Mouse (Mus musculus) limb, embryonic 15.5 days (tissue): ENCODE measurements around the gene Zbtb18. TPM values are rescaled to one million over a fixed set of nuclear protein-coding genes. Genes with fewer than 3 reads are reported as not detected.

ENCODE experiments used
- ATAC-seq: fragments of 200-750 bp; cut with Nextera tagmentation; 2 replicates; pipeline ENCODE4 v1.8.0; 2017; ENCODE audit warnings: low read depth, moderate TSS enrichment; ENCODE audit not compliant: insufficient number of reproducible peaks, low FRiP score, low TSS enrichment
- H3K27ac ChIP-seq: fragments of 300-500 bp; sonication (generic); 2 replicates; pipeline ENCODE4 v1.5.1; 2015; ENCODE audit warnings: moderate library complexity, mild to moderate bottlenecking, inconsistent platforms
- H3K27me3 ChIP-seq: fragments of 300-500 bp; sonication (generic); 2 replicates; pipeline ENCODE4 v1.6.1; 2015; ENCODE audit warnings: inconsistent platforms
- H3K36me3 ChIP-seq: fragments of 300-500 bp; sonication (generic); 2 replicates; pipeline ENCODE4 v1.6.1; 2015; ENCODE audit warnings: inconsistent platforms
- H3K4me1 ChIP-seq: fragments of 300-500 bp; sonication (generic); 2 replicates; pipeline ENCODE4 v1.6.1; 2015; ENCODE audit warnings: inconsistent platforms
- H3K4me2 ChIP-seq: fragments of 300-500 bp; sonication (generic); 2 replicates; pipeline ENCODE4 v1.6.1; 2015; ENCODE audit warnings: mild to moderate bottlenecking, inconsistent platforms
- H3K4me3 ChIP-seq: fragments of 300-500 bp; sonication (generic); 2 replicates; pipeline ENCODE4 v1.5.1; 2015; ENCODE audit warnings: mild to moderate bottlenecking, inconsistent platforms
- H3K9ac ChIP-seq: fragments of 300-500 bp; sonication (generic); 2 replicates; pipeline ENCODE4 v1.6.1; 2015; ENCODE audit warnings: inconsistent platforms
- H3K9me3 ChIP-seq: fragments of 300-500 bp; sonication (generic); 2 replicates; pipeline ENCODE4 v1.6.1; 2016; ENCODE audit warnings: inconsistent platforms
- WGBS: fragments of 180-500 bp; shearing (Covaris S2); methylation state at CpG from one replicate; pipeline ENCODE4 v1.1.7; 2015; 5-methylcytosine and 5-hydroxymethylcytosine counted together
- polyA plus RNA-seq: library from polyadenylated mRNA; unstranded; fragments of >200 nt; fragmentation: Nextera tagmentation; extraction: Ambion mirVana; gene quantifications from 2 replicates; pipeline ENCODE4 v1.2.1, GENCODE M21; 2015

Zbtb18 gene
- polyA plus RNA-seq, result 1.8 and 3.5 TPM in 2 replicates

DNA sequence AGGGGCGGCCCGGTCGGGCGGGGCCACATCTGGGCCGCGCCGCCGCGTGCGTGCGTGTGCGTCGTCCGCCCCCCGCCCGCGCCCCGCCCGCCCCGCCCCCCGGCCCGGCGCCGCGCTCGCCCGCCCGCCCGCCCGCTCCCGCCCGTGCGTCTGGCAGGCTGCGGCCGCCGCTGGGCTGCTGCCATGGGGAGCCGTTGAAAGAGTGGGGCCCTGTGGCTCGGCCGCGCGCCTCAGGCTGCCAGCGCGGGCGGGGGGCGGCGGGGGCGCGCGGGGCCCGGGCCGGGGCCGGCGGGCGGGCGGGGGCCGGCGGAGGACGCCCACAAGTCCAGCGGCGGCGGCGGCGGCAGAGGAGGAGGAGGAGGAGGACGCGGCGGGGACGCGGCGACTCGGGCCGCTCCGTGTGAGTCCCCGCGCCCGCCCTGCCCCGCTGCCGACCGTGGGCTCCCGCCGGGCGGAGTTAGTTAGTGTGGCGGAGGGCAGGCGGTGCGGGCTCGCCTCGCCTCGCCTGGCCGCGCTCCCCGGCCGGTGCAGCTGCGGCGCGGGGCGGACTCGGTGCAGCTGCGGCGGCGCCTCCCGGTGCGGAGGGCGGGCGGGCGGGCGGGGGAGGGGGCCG, at the start of gene Zbtb18:
Zbtb18 (plus strand) TSS at position 156 of the 613 bp plus-strand sequence.
- 0% methylated on average over 32 of the region's 106 CpGs for WGBS
- Histone ChIP-seq H3K27ac (peak within 1 kb of the TSS; percentile 90), H3K4me1 (peaks cover 34% of the 10 kb centered on the region), H3K9ac (peak within 1 kb of the TSS; percentile 81), H3K27me3 (no peaks in the 10 kb centered on the region), H3K4me2 (peak within 1 kb of the TSS; percentile 90), H3K36me3 (peaks cover under 1% of the 10 kb centered on the region; the same call in 1 of the 2 replicates), H3K9me3 (no peaks in the 10 kb centered on the region), H3K4me3 (peak within 1 kb of the TSS; percentile 87)
- peak; percentile 3; the same call in 1 of the 2 replicates for ATAC-seq

DNA sequence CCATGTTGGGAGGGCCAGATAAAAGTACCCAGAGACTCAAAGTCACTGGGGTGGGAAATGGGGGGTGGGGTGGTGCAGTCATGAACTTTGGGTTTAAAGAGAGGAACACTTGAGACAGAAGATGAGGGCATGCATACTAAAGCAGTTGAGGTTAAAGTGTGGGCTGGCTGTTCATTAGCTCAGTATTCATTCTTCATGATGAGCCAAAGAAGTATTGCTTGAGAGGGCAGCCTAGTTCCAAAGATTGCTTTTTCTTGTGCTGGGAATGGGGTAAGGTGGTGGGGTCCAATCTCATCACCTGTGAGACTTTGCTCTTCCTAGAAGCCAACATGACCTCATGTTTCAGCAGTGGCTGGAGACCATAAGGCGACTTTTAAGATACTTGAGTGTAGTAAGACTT, 44.7 kb upstream of the Zbtb18 start:
- WGBS, result 77% methylated on average over 1 of the region's 1 CpGs
- Histone ChIP-seq H3K9ac (no peak overlapping the region), H3K36me3 (no peaks in the 10 kb centered on the region), H3K4me1 (no peaks in the 10 kb centered on the region), H3K9me3 (no peaks in the 10 kb centered on the region), H3K27me3 (no peaks in the 10 kb centered on the region), H3K4me3 (no peak overlapping the region), H3K4me2 (no peak overlapping the region), H3K27ac (no peak overlapping the region)
- no peak for ATAC-seq

DNA sequence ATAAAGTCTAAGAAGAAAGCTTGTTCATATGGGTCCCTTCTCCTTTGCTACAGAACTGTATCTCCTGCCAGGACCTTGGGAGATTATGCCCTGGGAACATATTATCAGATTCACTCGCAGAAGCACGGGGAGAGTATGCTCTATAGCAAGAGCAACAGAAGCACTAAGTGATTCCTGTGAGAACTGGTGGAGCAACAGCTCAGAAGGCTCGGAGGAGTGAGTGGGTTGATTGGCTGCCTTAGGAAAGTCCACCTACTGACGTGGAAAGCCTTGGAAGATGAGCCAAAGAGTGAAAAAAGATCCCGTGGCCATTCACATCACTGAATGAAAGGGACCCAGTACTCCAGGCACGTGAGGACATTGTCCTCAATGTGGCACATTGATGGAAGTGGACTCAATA, 37.0 kb upstream of the Zbtb18 start:
- no peak overlapping the region for H3K4me2 ChIP-seq
- H3K27ac ChIP-seq, result no peak overlapping the region
- no peaks in the 10 kb centered on the region for H3K9me3 ChIP-seq
- no peaks in the 10 kb centered on the region for H3K36me3 ChIP-seq
- H3K4me3 ChIP-seq, result no peak overlapping the region
- no peak for ATAC-seq
- WGBS, result 81% methylated on average over 6 of the region's 6 CpGs
- H3K9ac ChIP-seq, result no peak overlapping the region
- no peaks in the 10 kb centered on the region for H3K4me1 ChIP-seq
- H3K27me3 ChIP-seq, result no peaks in the 10 kb centered on the region

DNA sequence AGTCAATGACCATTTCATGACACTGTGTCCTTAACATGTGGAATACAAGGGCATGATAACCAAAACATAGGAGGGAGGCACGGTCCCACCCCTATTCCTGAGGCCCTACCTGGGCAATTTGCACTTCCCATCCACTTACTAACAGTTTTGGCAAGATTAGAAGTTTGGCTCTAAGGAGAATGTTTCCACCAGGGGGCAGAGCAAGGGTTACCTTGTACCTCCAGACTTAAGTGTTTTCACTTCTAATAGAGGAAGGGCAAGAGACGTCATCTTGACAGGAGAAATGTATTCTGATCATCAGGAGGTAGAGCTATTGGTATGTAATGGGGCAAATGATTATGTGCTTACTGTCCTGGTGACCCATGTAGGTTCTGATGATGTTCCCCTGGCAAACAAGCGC, 33.5 kb upstream of the Zbtb18 start:
- H3K27ac ChIP-seq, result no peak overlapping the region
- no peaks in the 10 kb centered on the region for H3K27me3 ChIP-seq
- WGBS, result 67% methylated on average over 3 of the region's 3 CpGs
- ATAC-seq, result no peak
- no peak overlapping the region for H3K4me3 ChIP-seq
- H3K4me2 ChIP-seq, result no peak overlapping the region
- no peaks in the 10 kb centered on the region for H3K9me3 ChIP-seq
- H3K4me1 ChIP-seq, result peaks cover 5% of the 10 kb centered on the region; the same call in 1 of the 2 replicates
- H3K9ac ChIP-seq, result no peak overlapping the region
- no peaks in the 10 kb centered on the region for H3K36me3 ChIP-seq

DNA sequence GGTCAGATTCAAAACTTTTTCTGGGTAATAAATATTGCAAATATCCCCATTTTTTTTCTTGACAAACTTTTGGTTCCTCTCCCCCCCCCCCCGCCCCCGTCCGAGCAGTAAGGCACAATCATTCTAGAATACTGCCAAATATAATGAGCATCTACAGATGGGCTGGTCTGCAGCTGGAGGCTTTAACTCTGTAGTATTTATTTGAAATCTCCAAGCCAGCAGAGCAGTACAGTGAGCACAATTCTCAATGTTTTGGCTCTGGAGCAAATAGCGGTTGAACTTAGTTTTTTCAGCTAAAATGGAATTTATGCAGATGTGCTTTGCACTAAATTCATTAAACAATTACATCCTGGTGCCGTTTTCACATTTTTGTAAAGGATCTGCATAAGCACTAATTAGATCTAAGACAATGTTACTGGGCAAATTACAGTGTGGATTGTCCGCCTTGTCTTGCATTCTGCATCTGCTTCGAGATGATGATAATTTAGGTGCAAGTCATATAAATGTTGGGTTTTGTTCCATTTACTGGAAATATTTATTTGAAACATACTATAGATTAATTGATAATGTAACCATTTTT, 31.3 kb upstream of the Zbtb18 start:
- Histone ChIP-seq H3K27ac (no peak overlapping the region), H3K4me2 (no peak overlapping the region)

DNA sequence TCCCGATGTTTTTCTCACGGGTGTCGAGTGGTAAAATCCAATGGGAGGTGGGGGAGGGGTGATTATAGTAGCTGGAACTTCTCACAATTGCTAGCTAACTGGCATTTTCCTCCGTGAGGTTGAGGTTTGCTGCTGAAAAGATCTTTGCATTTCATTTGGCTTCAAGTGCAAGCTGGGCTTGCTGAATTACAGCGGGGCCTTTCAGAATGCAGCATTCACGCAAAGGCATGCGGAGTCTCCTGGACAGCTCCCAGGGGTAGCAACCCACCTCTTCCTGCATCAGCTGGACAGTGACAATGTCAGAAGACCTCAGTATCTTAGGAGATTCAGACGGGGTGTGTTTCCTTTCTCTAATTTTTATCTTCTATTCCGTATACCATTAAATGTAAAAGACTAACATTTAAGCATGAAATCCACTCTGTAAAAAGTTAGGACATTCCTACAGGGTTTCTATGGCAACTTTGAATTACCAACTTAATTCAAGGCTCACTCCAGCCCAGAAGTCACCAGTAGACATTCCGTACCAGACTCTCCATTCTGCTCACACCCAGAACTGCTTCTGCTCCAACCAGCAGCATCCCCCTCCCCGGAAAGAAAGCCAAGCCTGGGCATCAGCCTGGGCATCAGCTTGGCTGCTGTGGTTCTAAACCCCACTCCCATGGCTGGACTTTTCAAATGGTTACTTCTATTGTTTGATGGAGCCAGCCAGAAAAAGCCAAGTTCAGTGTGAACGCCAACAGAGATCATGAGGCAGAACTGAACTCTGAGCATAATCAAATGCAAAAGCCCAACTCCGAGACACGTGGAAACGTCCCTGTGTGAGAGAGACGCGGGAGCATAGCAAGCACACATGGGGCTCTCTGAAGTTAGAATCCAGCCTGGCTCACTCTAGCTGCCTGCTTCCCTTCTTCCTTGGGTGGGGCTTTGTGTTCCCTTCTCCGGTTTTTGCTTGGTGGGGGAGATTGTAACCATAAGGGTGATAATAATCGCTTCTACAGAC, 30.5 kb upstream of the Zbtb18 start:
- Histone ChIP-seq H3K4me2 (no peak overlapping the region), H3K27ac (no peak overlapping the region), H3K27me3 (no peaks in the 10 kb centered on the region), H3K4me1 (peaks cover 5% of the 10 kb centered on the region; the same call in 1 of the 2 replicates), H3K36me3 (no peaks in the 10 kb centered on the region), H3K9me3 (no peaks in the 10 kb centered on the region), H3K4me3 (no peak overlapping the region), H3K9ac (no peak overlapping the region)
- no peak for ATAC-seq
- 46% methylated on average over 19 of the region's 19 CpGs for WGBS

More for the DNA sequence above, 31.3 kb upstream of the Zbtb18 start:
- H3K36me3 ChIP-seq, result no peaks in the 10 kb centered on the region
- no peaks in the 10 kb centered on the region for H3K9me3 ChIP-seq
- H3K4me1 ChIP-seq, result peaks cover 5% of the 10 kb centered on the region; the same call in 1 of the 2 replicates
- H3K4me3 ChIP-seq, result no peak overlapping the region
- no peak overlapping the region for H3K9ac ChIP-seq
- no peak for ATAC-seq
- H3K27me3 ChIP-seq, result no peaks in the 10 kb centered on the region
- 63% methylated on average over 7 of the region's 7 CpGs for WGBS

DNA sequence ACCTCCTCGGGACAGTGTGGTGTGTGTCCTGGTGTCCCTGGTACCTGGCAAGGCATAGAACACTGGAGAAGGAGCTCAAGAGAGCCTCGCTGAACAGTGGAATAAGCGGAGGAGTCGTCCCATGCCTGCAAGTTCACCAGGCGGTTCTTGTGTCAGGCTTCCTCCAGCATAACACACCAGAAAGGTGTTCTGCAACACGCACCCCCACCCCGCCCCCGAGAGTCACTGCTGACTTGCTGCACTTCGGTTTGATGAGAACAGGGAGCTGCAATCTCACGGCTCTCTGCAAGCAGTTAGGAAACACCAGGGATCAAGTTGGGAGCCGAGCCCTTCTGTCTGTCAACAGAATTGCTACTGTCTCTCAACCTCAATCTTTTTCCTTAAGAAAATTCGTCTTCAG, 22.8 kb upstream of the Zbtb18 start:
- Histone ChIP-seq H3K9ac (no peak overlapping the region), H3K36me3 (no peaks in the 10 kb centered on the region), H3K4me3 (no peak overlapping the region), H3K4me1 (no peaks in the 10 kb centered on the region), H3K4me2 (no peak overlapping the region), H3K27me3 (no peaks in the 10 kb centered on the region), H3K9me3 (no peaks in the 10 kb centered on the region), H3K27ac (no peak overlapping the region)
- WGBS, result 69% methylated on average over 12 of the region's 12 CpGs
- ATAC-seq, result no peak

DNA sequence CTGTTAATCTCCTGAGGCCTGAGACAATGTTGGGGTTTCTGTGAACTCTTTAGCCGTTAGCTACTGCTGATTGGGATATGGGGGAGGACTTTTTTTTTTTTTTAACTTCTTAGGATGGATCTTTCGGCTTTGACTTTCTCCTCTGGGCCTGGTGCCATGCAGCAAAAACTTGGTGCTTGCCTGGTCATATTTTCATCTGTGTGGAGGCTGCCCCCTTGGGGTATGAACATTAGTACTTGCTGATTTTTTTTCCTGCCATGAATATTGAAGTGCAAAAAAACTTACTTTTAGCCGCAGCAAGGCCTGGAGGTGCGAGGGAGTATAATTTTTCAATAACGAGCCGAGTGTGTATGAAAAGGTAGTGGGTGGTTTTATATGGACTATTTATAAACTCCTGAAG, 22.0 kb upstream of the Zbtb18 start:
- Histone ChIP-seq H3K36me3 (no peaks in the 10 kb centered on the region), H3K9ac (no peak overlapping the region), H3K27me3 (no peaks in the 10 kb centered on the region), H3K4me1 (no peaks in the 10 kb centered on the region), H3K4me3 (no peak overlapping the region), H3K4me2 (no peak overlapping the region), H3K27ac (no peak overlapping the region), H3K9me3 (no peaks in the 10 kb centered on the region)
- 43% methylated on average over 6 of the region's 6 CpGs for WGBS
- ATAC-seq, result no peak

DNA sequence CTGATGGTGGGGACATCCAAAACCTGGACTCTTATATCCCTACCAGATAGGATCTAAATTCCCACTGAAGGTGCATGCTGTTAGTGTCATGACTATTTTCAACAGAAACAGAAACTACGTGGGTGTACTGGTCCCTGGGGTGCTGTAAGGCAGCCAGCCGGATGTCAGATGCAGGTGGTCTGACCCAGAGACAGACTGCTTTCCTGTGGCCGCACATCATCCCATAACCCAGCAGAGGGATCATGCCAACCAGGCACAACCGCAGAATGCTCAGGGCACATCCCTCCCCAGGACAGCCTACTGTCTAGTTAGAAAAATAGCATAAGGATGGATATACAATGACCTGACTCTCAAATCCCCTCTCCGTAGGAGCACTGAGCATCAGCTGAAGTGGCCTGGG, 14.3 kb upstream of the Zbtb18 start:
- Histone ChIP-seq H3K9me3 (no peaks in the 10 kb centered on the region), H3K27me3 (no peaks in the 10 kb centered on the region), H3K9ac (no peak overlapping the region), H3K36me3 (no peaks in the 10 kb centered on the region), H3K4me2 (no peak overlapping the region), H3K4me1 (no peaks in the 10 kb centered on the region), H3K27ac (no peak overlapping the region), H3K4me3 (no peak overlapping the region)
- ATAC-seq, result no peak
- 73% methylated on average over 5 of the region's 5 CpGs for WGBS

DNA sequence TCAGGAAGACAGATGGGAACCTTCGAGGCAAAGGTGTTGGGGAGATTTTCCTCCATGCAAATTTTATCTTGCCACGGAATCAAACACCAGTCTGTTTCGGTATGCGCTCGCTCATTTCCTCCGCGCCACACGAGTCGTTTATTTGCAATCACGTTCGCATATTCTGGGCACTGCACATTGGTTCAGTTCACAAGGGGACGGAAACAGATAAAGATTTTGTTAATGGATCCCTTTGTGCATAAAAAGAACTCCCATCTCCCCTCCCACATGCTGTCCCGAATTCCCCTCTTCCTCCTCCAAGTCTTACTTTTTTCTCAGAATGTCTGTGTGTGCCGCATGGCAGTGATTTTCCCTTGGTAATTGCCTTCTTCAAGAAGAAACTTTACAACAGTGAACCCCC, 13.8 kb upstream of the Zbtb18 start:
- no peak overlapping the region for H3K27ac ChIP-seq

DNA sequence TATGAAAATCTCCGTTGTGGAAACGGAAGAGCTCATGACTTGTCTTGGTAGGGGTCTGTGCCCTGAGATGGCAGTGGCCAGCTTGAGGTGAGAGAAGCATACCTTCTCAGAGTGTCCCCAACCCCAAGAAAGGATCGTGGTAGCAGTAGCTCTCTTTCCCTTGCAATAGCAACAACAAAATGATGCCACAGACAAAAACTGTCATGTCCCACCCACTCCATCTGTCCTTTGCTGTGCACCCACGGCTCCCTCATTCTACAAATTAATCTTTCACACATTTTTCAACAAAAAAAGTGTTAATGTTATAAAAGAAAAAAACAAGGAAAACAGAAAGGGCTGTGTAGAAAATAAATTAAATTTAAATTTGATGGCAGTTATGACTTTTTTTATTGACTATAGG, 13.1 kb upstream of the Zbtb18 start:
- Histone ChIP-seq H3K4me2 (no peak overlapping the region), H3K27me3 (no peaks in the 10 kb centered on the region), H3K4me3 (no peak overlapping the region), H3K9me3 (no peaks in the 10 kb centered on the region), H3K4me1 (no peaks in the 10 kb centered on the region), H3K27ac (no peak overlapping the region), H3K9ac (no peak overlapping the region), H3K36me3 (no peaks in the 10 kb centered on the region)
- WGBS, result 76% methylated on average over 4 of the region's 4 CpGs
- no peak for ATAC-seq

More for the DNA sequence above, 13.8 kb upstream of the Zbtb18 start:
- H3K9me3 ChIP-seq, result no peaks in the 10 kb centered on the region
- 74% methylated on average over 14 of the region's 14 CpGs for WGBS
- no peak for ATAC-seq
- H3K4me1 ChIP-seq, result no peaks in the 10 kb centered on the region
- H3K4me3 ChIP-seq, result no peak overlapping the region
- H3K27me3 ChIP-seq, result no peaks in the 10 kb centered on the region
- no peak overlapping the region for H3K4me2 ChIP-seq
- H3K9ac ChIP-seq, result no peak overlapping the region
- H3K36me3 ChIP-seq, result no peaks in the 10 kb centered on the region

DNA sequence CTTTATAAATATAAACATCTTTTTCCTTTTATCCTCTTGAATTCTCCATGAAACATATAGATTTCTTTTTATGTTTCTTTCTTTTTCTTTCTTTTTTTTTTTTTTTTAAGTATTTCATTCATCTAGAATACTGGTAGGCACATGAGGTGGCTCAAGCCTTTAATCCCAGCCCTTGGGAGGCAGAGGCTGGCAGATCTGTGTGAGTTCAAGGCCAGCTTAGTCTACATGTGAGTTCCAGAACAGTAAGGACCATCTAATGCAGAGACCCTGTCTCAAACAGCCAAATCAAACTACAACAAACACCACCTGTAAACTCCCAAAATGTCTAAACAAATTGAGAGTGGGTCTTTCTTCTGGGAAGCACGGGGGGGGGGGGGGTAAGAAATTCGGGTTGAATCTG, 1.7 kb upstream of the Zbtb18 start:
- Histone ChIP-seq H3K4me1 (peaks cover 21% of the 10 kb centered on the region), H3K36me3 (no peaks in the 10 kb centered on the region), H3K27ac (no peak overlapping the region), H3K9ac (no peak overlapping the region), H3K9me3 (no peaks in the 10 kb centered on the region), H3K4me2 (no peak overlapping the region), H3K4me3 (no peak overlapping the region), H3K27me3 (no peaks in the 10 kb centered on the region)
- WGBS, result 0% methylated on average over 2 of the region's 2 CpGs
- no peak for ATAC-seq
